ENCODE assay signal across 14 mouse cellular contexts in the genomic region with DNA sequence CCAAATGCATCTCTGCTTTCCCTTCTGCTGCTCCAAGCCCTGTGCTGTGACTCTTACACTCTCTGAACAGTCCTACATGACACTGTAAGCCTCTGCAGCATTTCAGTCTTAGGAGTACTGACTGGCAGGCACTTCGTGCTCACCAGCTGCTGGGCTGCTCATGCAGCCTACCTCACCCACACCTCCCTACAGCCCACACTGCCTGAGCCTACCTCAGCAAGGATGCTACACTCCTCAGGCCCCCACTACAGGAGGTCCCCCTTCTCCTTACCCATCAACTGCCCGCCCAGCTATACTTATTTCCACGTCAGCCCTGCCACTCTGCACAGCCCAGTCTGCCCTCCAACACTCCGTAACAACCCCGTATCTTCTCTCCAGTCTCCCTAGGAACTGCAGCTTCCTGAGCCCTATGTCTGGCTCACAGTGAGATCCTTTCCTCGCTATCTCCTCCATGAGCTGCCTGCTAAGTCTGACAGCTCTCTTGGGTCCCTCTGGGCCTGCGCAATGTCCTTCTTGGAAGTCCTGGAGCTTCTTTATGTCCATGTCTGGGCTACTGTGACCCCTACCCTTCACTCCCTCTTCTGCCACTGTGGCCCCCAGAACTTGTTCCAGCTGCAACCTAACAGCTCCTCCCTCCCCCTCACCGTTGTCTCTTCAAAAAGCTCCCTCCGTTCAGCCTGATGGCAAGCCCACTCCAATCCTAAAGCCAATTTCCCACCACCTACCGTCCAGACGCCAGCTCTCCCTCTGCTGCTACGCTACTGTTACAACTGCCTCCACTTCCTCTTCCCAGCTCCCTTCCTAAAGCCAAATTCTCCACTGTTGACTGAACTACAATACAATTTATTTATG. TPM values are rescaled to one million over a fixed set of nuclear protein-coding genes. Genes with fewer than 3 reads are reported as not detected.
DNase-seq lines count a peak whose midpoint lies in the region; ATAC-seq and TF ChIP-seq lines count a peak whose summit lies in the region.
"Had no signal": no experiment of that assay in that cellular context is flagged by ENCODE, and none has a peak within 500 bp of the region (broad histone marks: within the 10 kb centered on the region; RNA-seq: fewer than 3 reads in every experiment).

No protein-coding gene starts in this region.

- no peaks in the 10 kb centered on the region for H3K27me3 ChIP-seq in intestine, embryonic 14.5 days (replicated peaks; ENCODE audit: control insufficient read depth, insufficient read depth, low read length)
- no peaks in the 10 kb centered on the region for H3K27me3 ChIP-seq in intestine, postnatal 0 days (replicated peaks; ENCODE audit: control insufficient read depth, insufficient read depth, low read length)
- H3K27me3 ChIP-seq in liver, adult 2 months (ENCODE audit: control insufficient read depth, insufficient read depth, low read length) = no peaks in the 10 kb centered on the region
- H3K27me3 ChIP-seq in heart, postnatal 0 days (ENCODE audit: control insufficient read depth, insufficient read depth, low read length) = no peaks in the 10 kb centered on the region
- H3K27me3 ChIP-seq: embryonic facial prominence, embryonic 12.5 days; forebrain, embryonic 15.5 days had no signal

- H3K9me3 ChIP-seq in intestine, embryonic 14.5 days (ENCODE audit: control insufficient read depth, low read length) = no peaks in the 10 kb centered on the region
- H3K9me3 ChIP-seq in intestine, postnatal 0 days (ENCODE audit: control insufficient read depth) = no peaks in the 10 kb centered on the region
- H3K9me3 ChIP-seq in heart, postnatal 0 days (replicated peaks; ENCODE audit: control insufficient read depth, low read length) = no peaks in the 10 kb centered on the region
- H3K9me3 ChIP-seq: embryonic facial prominence, embryonic 12.5 days; forebrain, embryonic 15.5 days; limb, embryonic 10.5 days had no signal

- no peak overlapping the region for H3K9ac ChIP-seq in intestine, embryonic 14.5 days (ENCODE audit: low read length)
- no peak overlapping the region for H3K9ac ChIP-seq in intestine, postnatal 0 days (ENCODE audit: low read depth, low read length)
- H3K9ac ChIP-seq in liver, adult 2 months (ENCODE audit: low read depth, low read length) = no peak overlapping the region
- no peak overlapping the region for H3K9ac ChIP-seq in heart, postnatal 0 days (replicated peaks; ENCODE audit: low read depth, low read length)
- H3K9ac ChIP-seq: embryonic facial prominence, embryonic 12.5 days; forebrain, embryonic 15.5 days had no signal

- H3K4me1 ChIP-seq in intestine, embryonic 14.5 days (replicated peaks; ENCODE audit: control insufficient read depth, insufficient read depth, low read length) = no peaks in the 10 kb centered on the region
- no peaks in the 10 kb centered on the region for H3K4me1 ChIP-seq in intestine, postnatal 0 days (replicated peaks; ENCODE audit: control insufficient read depth, insufficient read depth, low read length)
- no peaks in the 10 kb centered on the region for H3K4me1 ChIP-seq in liver, adult 2 months (ENCODE audit: control insufficient read depth, insufficient read depth, low read length)
- H3K4me1 ChIP-seq in heart, postnatal 0 days (ENCODE audit: control insufficient read depth, insufficient read depth) = peaks cover 21% of the 10 kb centered on the region
- H3K4me1 ChIP-seq: embryonic facial prominence, embryonic 12.5 days; forebrain, embryonic 15.5 days; limb, embryonic 10.5 days had no signal

- ATAC-seq in intestine, embryonic 14.5 days (replicated peaks; ENCODE audit: low FRiP score, low TSS enrichment, low read depth) = 0 out of 2 replicates have a peak, but pooled peaks have one; percentile 33
- no peak for ATAC-seq in intestine, postnatal 0 days
- ATAC-seq in heart, postnatal 0 days (ENCODE audit: insufficient read depth, low read depth) = peak; percentile 39
- ATAC-seq: CD4-positive, CD25-positive, alpha-beta regulatory T cell, adult 4 months; forebrain, embryonic 15.5 days had no signal

- peaks cover 25% of the 10 kb centered on the region for H3K36me3 ChIP-seq in intestine, embryonic 14.5 days (ENCODE audit: control insufficient read depth, insufficient read depth, low read length)
- peaks cover 30% of the 10 kb centered on the region for H3K36me3 ChIP-seq in intestine, postnatal 0 days (ENCODE audit: control insufficient read depth, insufficient read depth)
- peaks cover 19% of the 10 kb centered on the region for H3K36me3 ChIP-seq in liver, adult 2 months (ENCODE audit: control insufficient read depth, insufficient read depth, low read length)
- H3K36me3 ChIP-seq in heart, postnatal 0 days (replicated peaks; ENCODE audit: control insufficient read depth, insufficient read depth, low read length) = peaks cover 17% of the 10 kb centered on the region; the same call in 1 of the 2 replicates

- TF ChIP-seq POLR2A in liver, adult 2 months (IDR thresholded peaks at IDR 0.05; ENCODE audit: extremely low read depth, insufficient read depth, low read length) = no peak

- H3K4me3 ChIP-seq in intestine, embryonic 14.5 days (ENCODE audit: low read depth, low read length) = no peak overlapping the region
- no peak overlapping the region for H3K4me3 ChIP-seq in intestine, postnatal 0 days (ENCODE audit: low read depth, low read length)
- no peak overlapping the region for H3K4me3 ChIP-seq in liver, adult 2 months (ENCODE audit: insufficient read depth, low read depth, low read length)
- H3K4me3 ChIP-seq in heart, postnatal 0 days (ENCODE audit: low read depth, low read length) = no peak overlapping the region
- H3K4me3 ChIP-seq: embryonic facial prominence, embryonic 12.5 days; forebrain, embryonic 15.5 days; limb, embryonic 10.5 days had no signal

- no peak for TF ChIP-seq EP300 in heart, postnatal 0 days (IDR thresholded peaks at IDR 0.05; ENCODE audit: low read depth)

- TF ChIP-seq CTCF in intestine, postnatal 0 days (IDR thresholded peaks at IDR 0.05; ENCODE audit: low read depth) = no peak
- no peak for TF ChIP-seq CTCF in liver, adult 2 months (IDR thresholded peaks at IDR 0.05; ENCODE audit: low read depth, low read length)
- no peak for TF ChIP-seq CTCF in heart, postnatal 0 days (IDR thresholded peaks at IDR 0.05; ENCODE audit: low read depth)

- no peak overlapping the region for H3K27ac ChIP-seq in intestine, embryonic 14.5 days (ENCODE audit: low read depth)
- H3K27ac ChIP-seq in intestine, postnatal 0 days (ENCODE audit: low read depth, low read length) = no peak overlapping the region
- H3K27ac ChIP-seq in liver, adult 2 months (replicated peaks; ENCODE audit: insufficient read depth, low read depth, low read length) = peak overlapping the region; percentile 36; the same call in 1 of the 2 replicates
- H3K27ac ChIP-seq in heart, postnatal 0 days (ENCODE audit: low read depth) = peak overlapping the region; percentile 65
- H3K27ac ChIP-seq: embryonic facial prominence, embryonic 12.5 days; forebrain, embryonic 15.5 days; limb, embryonic 10.5 days; macrophage had no signal

- no peak overlapping the region for H3K4me2 ChIP-seq in intestine, embryonic 14.5 days (ENCODE audit: low read length)
- no peak overlapping the region for H3K4me2 ChIP-seq in intestine, postnatal 0 days (replicated peaks; ENCODE audit: low read depth)
- peak overlapping the region; percentile 32; the same call in 1 of the 2 replicates for H3K4me2 ChIP-seq in heart, postnatal 0 days (ENCODE audit: low read depth, low read length)
- H3K4me2 ChIP-seq: embryonic facial prominence, embryonic 12.5 days; forebrain, embryonic 15.5 days had no signal

- H3K79me2 ChIP-seq in liver, adult 2 months (ENCODE audit: control insufficient read depth, insufficient read depth, low read length) = no peaks in the 10 kb centered on the region

- WGBS in intestine, embryonic 14.5 days = 52% methylated on average over 12 of the region's 12 CpGs
- 64% methylated on average over 12 of the region's 12 CpGs for WGBS in intestine, postnatal 0 days
- WGBS in liver, adult 2 months = 73% methylated on average over 12 of the region's 12 CpGs
- 29% methylated on average over 12 of the region's 12 CpGs for WGBS in heart, postnatal 0 days

- no peak for DNase-seq in intestine, embryonic 14.5 days (ENCODE audit: low spot score)
- no peak for DNase-seq in liver, adult 2 months (ENCODE audit: extremely low read depth, low read depth, low spot score)
- no peak for DNase-seq in liver
- DNase-seq in heart, postnatal 0 days (ENCODE audit: low spot score) = peak; percentile 59
- DNase-seq in right cerebral cortex, postnatal 25 days = peak; percentile 23
- no peak for DNase-seq in lung, postnatal 25 days (ENCODE audit: low spot score)
- no peak for DNase-seq in adrenal gland, adult (ENCODE audit: inconsistent age in 2 of 2, low spot score in 1 of 2)
- DNase-seq: cerebellum, adult 2 months had no signal

RNA-seq across cellular contexts. Expression of gene Rbm28, which starts 19.1 kb away (rescaled TPM):
- polyA plus RNA-seq in intestine, embryonic 14.5 days (2014; fragmentation: Nextera tagmentation; extraction: Ambion mirVana) = 44.6 and 49.7 TPM in 2 replicates
- polyA plus RNA-seq in intestine, postnatal 0 days (2015; fragmentation: Nextera tagmentation; extraction: Ambion mirVana) = 9.8 and 12.2 TPM in 2 replicates
- total RNA-seq in liver, adult 2 months (2014; rRNA removed) = 8.0 and 9.7 TPM in 2 replicates
- 3.0 and 3.3 TPM in 2 replicates for polyA plus RNA-seq in liver, adult 2 months (2012; rRNA removed)
- total RNA-seq in heart, postnatal 0 days (2014; rRNA removed; ENCODE audit: low replicate concordance) = 6.8 and 15.3 TPM in 2 replicates
- 13.3 and 15.1 TPM in 2 replicates for polyA plus RNA-seq in heart, postnatal 0 days (2015; fragmentation: Nextera tagmentation; extraction: Ambion mirVana)

RNA-seq across cellular contexts. Expression of gene Prrt4, which starts 33.7 kb away (rescaled TPM):
- 0.52 and 0.78 TPM in 2 replicates for polyA plus RNA-seq in intestine, embryonic 14.5 days (2014; fragmentation: Nextera tagmentation; extraction: Ambion mirVana)
- 0.23 and 0.29 TPM in 2 replicates for polyA plus RNA-seq in intestine, postnatal 0 days (2015; fragmentation: Nextera tagmentation; extraction: Ambion mirVana)
- under 0.01 TPM in 1 of 2 replicates, not detected in the other for total RNA-seq in liver, adult 2 months (2014; rRNA removed)
- polyA plus RNA-seq in liver, adult 2 months (2012; rRNA removed) = 0.02 and 0.11 TPM in 2 replicates
- total RNA-seq in heart, postnatal 0 days (2014; rRNA removed; ENCODE audit: low replicate concordance) = 0.65 and 4.9 TPM in 2 replicates
- 1.3 and 1.6 TPM in 2 replicates for polyA plus RNA-seq in heart, postnatal 0 days (2015; fragmentation: Nextera tagmentation; extraction: Ambion mirVana)
- polyA plus RNA-seq: macrophage had no signal

Comparison
In these comparisons a context has a peak if more than half of its experiments do, and no peak if none do; other contexts are left out.
1. DNase-seq: peak in heart, postnatal 0 days (single experiment) and right cerebral cortex, postnatal 25 days (single experiment); none in intestine, embryonic 14.5 days (single experiment), liver, adult 2 months (single experiment), liver (single experiment), lung, postnatal 25 days (single experiment) and adrenal gland, adult (0 of 2).
2. H3K27ac ChIP-seq: peak in liver, adult 2 months (single experiment) and heart, postnatal 0 days (single experiment); none in intestine, embryonic 14.5 days (single experiment) and intestine, postnatal 0 days (single experiment).